ENCODE assay signal across 13 mouse cellular contexts in the genomic region with DNA sequence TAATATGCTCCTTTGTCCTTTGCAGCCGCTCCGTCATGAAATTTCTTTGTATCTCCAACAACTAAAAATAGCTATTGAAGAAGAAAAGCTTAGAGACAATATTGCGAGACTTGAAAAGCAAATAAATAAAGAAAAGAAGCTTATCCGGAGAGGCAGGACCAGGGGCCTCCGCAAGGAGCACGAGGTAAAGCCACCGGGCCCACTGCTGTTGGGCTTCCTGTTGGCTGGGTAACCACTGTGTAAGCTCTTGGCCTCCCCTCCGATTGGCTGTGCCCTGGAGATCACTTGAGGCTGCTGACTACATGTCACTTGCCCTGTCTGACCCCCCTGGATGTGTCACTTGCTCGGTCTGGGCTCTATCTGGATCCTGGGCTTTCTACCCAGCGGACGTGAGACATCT.
DNase-seq lines count a peak whose midpoint lies in the region; ATAC-seq and TF ChIP-seq lines count a peak whose summit lies in the region.
"Had no signal": no experiment of that assay in that cellular context is flagged by ENCODE, and none has a peak within 500 bp of the region (broad histone marks: within the 10 kb centered on the region; RNA-seq: fewer than 3 reads in every experiment).

No protein-coding gene starts in this region.

- no peaks in the 10 kb centered on the region for H3K9me3 ChIP-seq in forebrain, postnatal 0 days (ENCODE audit: low read length)
- H3K9me3 ChIP-seq in forebrain, embryonic 12.5 days = no peaks in the 10 kb centered on the region
- H3K9me3 ChIP-seq in kidney, embryonic 15.5 days (replicated peaks) = no peaks in the 10 kb centered on the region
- H3K9me3 ChIP-seq: lung, embryonic 15.5 days had no signal

- WGBS in forebrain, postnatal 0 days = 53% methylated on average over 11 of the region's 11 CpGs
- 63% methylated on average over 11 of the region's 11 CpGs for WGBS in forebrain, embryonic 12.5 days
- 79% methylated on average over 11 of the region's 11 CpGs for WGBS in kidney, embryonic 15.5 days

- H3K27ac ChIP-seq in forebrain, postnatal 0 days (ENCODE audit: low read depth, low read length) = no peak overlapping the region
- H3K27ac ChIP-seq in forebrain, embryonic 12.5 days = no peak overlapping the region
- H3K27ac ChIP-seq in kidney, embryonic 15.5 days = peak overlapping the region; percentile 32; the same call in 1 of the 2 replicates
- H3K27ac ChIP-seq: lung, embryonic 15.5 days had no signal

- ATAC-seq in forebrain, postnatal 0 days = peak; percentile 51
- no peak for ATAC-seq in forebrain, embryonic 12.5 days (ENCODE audit: low FRiP score)
- ATAC-seq in kidney, embryonic 15.5 days (replicated peaks; ENCODE audit: low FRiP score) = no peak

- no peaks in the 10 kb centered on the region for H3K27me3 ChIP-seq in forebrain, postnatal 0 days (ENCODE audit: insufficient read depth, low read length)
- H3K27me3 ChIP-seq in forebrain, embryonic 12.5 days = no peaks in the 10 kb centered on the region
- H3K27me3 ChIP-seq in kidney, embryonic 15.5 days = no peaks in the 10 kb centered on the region
- H3K27me3 ChIP-seq: lung, embryonic 15.5 days had no signal

- H3K4me2 ChIP-seq in forebrain, postnatal 0 days (ENCODE audit: low read depth) = no peak overlapping the region
- H3K4me2 ChIP-seq in forebrain, embryonic 12.5 days = no peak overlapping the region
- H3K4me2 ChIP-seq in kidney, embryonic 15.5 days = no peak overlapping the region
- H3K4me2 ChIP-seq: lung, embryonic 15.5 days had no signal

- peaks cover 28% of the 10 kb centered on the region for H3K36me3 ChIP-seq in forebrain, postnatal 0 days (ENCODE audit: insufficient read depth)
- H3K36me3 ChIP-seq in forebrain, embryonic 12.5 days (replicated peaks) = peaks cover 86% of the 10 kb centered on the region
- H3K36me3 ChIP-seq in kidney, embryonic 15.5 days = peaks cover 76% of the 10 kb centered on the region

- no peak for DNase-seq in forebrain, postnatal 0 days
- no peak for DNase-seq in kidney, adult 18-20 months
- DNase-seq in embryo, embryonic 10 days (ENCODE audit: low spot score) = peak; percentile 53
- peak; percentile 41 for DNase-seq in mesoderm, embryonic 11.5 days (ENCODE audit: low read depth, low spot score)
- no peak for DNase-seq in B cell, adult 2 months
- DNase-seq in urinary bladder, postnatal 10 days (ENCODE audit: low spot score) = no peak
- DNase-seq: adrenal gland, adult 8-10 months; cerebellum, adult 9-10 months; gastrocnemius, postnatal 36 days; right cerebral cortex, postnatal 25 days had no signal

- H3K4me3 ChIP-seq in forebrain, postnatal 0 days (ENCODE audit: low read depth, low read length) = no peak overlapping the region
- H3K4me3 ChIP-seq in forebrain, embryonic 12.5 days (replicated peaks) = no peak overlapping the region
- no peak overlapping the region for H3K4me3 ChIP-seq in kidney, embryonic 15.5 days (replicated peaks)
- H3K4me3 ChIP-seq: lung, embryonic 15.5 days had no signal

- TF ChIP-seq CTCF in forebrain, postnatal 0 days (IDR thresholded peaks at IDR 0.05; ENCODE audit: low read depth) = no peak

- no peak overlapping the region for H3K9ac ChIP-seq in forebrain, postnatal 0 days
- no peak overlapping the region for H3K9ac ChIP-seq in forebrain, embryonic 12.5 days
- no peak overlapping the region for H3K9ac ChIP-seq in kidney, embryonic 15.5 days
- H3K9ac ChIP-seq: lung, embryonic 15.5 days had no signal

- no peaks in the 10 kb centered on the region for H3K4me1 ChIP-seq in forebrain, postnatal 0 days (ENCODE audit: insufficient read depth)
- H3K4me1 ChIP-seq in forebrain, embryonic 12.5 days = no peaks in the 10 kb centered on the region
- no peaks in the 10 kb centered on the region for H3K4me1 ChIP-seq in kidney, embryonic 15.5 days
- H3K4me1 ChIP-seq: lung, embryonic 15.5 days had no signal

Comparison
In these comparisons a context has a peak if more than half of its experiments do, and no peak if none do; other contexts are left out.
1. DNase-seq: peak in embryo, embryonic 10 days (single experiment) and mesoderm, embryonic 11.5 days (single experiment); none in forebrain, postnatal 0 days (single experiment), kidney, adult 18-20 months (single experiment), B cell, adult 2 months (0 of 2) and urinary bladder, postnatal 10 days (single experiment).